Mouse (Mus musculus): ENCODE results near the gene Plxnc1. TPM values are rescaled to one million over a fixed set of nuclear protein-coding genes. Genes with fewer than 3 reads are reported as not detected.
A peak's percentile ranks its signal among the peaks of the same experiment; 100 is the strongest.

Plxnc1 gene
- total and polyA plus RNA-seq, 3 experiments: 27.6 to 34.4 (median 33.0) TPM

DNA sequence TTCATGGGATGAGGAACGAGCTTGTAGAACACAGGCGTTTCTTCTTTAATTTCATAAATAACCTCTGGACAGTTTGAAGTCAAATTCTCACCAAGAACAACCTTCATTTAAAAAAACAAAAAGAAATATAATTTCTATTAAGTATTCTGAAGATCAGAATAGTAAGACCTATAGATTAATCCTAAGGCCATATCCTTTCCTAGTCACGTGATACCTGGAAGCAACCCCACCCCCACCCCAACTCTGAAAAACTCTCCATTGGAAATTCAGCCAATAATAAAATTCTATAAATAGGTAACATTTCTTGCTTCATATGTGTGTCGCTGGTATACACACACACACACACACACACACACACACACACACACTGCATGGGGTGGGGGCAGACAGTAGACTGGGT, 34.1 kb downstream of the Plxnc1 start:
- dilution Hi-C loops (cut with MboI; ENCODE audit: extremely low pct_ligation_motif_present, extremely low pct_unique_long_range_greater_than_20kb, low sequenced_read_pairs) (loop anchor here (25.0 kb wide), 1 partner anchor 98 kb away; no protein-coding TSS in a partner anchor), in situ Hi-C loops (cut with MboI; ENCODE audit: low pct_ligation_motif_present, low pct_unique_long_range_greater_than_20kb, low sequenced_read_pairs) (no loop called here)

DNA sequence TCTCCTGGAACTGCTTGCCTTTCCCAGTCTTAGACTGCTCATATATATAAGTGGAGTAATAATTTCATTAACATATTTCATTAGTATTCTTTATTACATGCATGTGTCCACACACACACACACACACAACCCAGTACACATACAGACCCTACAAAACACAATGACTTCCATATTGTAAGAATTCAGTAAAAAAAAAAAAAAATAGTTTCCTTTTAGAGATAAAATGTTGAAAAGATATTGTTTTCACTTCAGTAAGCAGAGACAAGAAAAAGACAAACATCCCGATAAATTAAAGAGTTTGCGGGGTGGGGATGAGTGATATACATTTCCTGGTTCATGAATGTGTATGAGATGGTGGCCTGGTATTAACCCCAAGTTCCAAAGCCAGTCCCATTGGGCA, 34.8 kb downstream of the Plxnc1 start:
- Histone ChIP-seq H3K79me2 (replicated peaks; ENCODE audit: control insufficient read depth, extremely low read depth, insufficient read depth, poor library complexity, severe bottlenecking) (peaks cover 10% of the 10 kb centered on the region), H3K9me3 (replicated peaks; ENCODE audit: low read length) (no peaks in the 10 kb centered on the region), H3K4me3 (replicated peaks in 1 of 3; ENCODE audit: low read depth in 2 of 3, low read length in 2 of 3, poor library complexity in 1 of 3) (peak overlapping the region in 2 of 3 experiments; percentile 18 to 40), H3K9ac (ENCODE audit: insufficient read depth, low read depth) (peak overlapping the region; percentile 62), H3K4me2 (ENCODE audit: insufficient read depth, low read depth, poor library complexity, severe bottlenecking) (peak overlapping the region; percentile 92), H3K27ac (ENCODE audit: insufficient read depth, low read depth) (peak overlapping the region; percentile 71), H3K27me3 (replicated peaks) (no peaks in the 10 kb centered on the region), H3K36me3 (replicated peaks in 1 of 2; ENCODE audit: control insufficient read depth in 1 of 2, insufficient read depth in 1 of 2, low read length in 1 of 2) (peaks cover 22 to 27% of the 10 kb centered on the region in 2 experiments), H3K4me1 (ENCODE audit: control insufficient read depth in 1 of 2, insufficient read depth in 2 of 2) (peaks cover 16 to 59% of the 10 kb centered on the region in 2 experiments)
- in situ Hi-C loops (cut with MboI; ENCODE audit: low pct_ligation_motif_present, low pct_unique_long_range_greater_than_20kb, low sequenced_read_pairs): no loop called here
- DNase-seq (ENCODE audit: extremely low read depth): no peak
- dilution Hi-C loops (cut with MboI; ENCODE audit: extremely low pct_ligation_motif_present, extremely low pct_unique_long_range_greater_than_20kb, low sequenced_read_pairs): loop anchor here (25.0 kb wide), 1 partner anchor 97 kb away; no protein-coding TSS in a partner anchor
- TF ChIP-seq RAD21 (IDR thresholded peaks at IDR 0.05; ENCODE audit: low read depth, low read length): no peak
- TF ChIP-seq CHD1 (IDR thresholded peaks at IDR 0.05; ENCODE audit: low read depth, low read length): peak; percentile 77; the same call in 1 of the 2 replicates

More for the DNA sequence above, 34.1 kb downstream of the Plxnc1 start:
- Histone ChIP-seq H3K4me2 (ENCODE audit: insufficient read depth, low read depth, poor library complexity, severe bottlenecking) (peak overlapping the region; percentile 92), H3K9ac (ENCODE audit: insufficient read depth, low read depth) (peak overlapping the region; percentile 62), H3K4me3 (replicated peaks in 1 of 3; ENCODE audit: low read depth in 2 of 3, low read length in 2 of 3, poor library complexity in 1 of 3) (peak overlapping the region in 2 of 3 experiments; percentile 18 to 40), H3K4me1 (ENCODE audit: control insufficient read depth in 1 of 2, insufficient read depth in 2 of 2) (peaks cover 22 to 64% of the 10 kb centered on the region in 2 experiments), H3K79me2 (replicated peaks; ENCODE audit: control insufficient read depth, extremely low read depth, insufficient read depth, poor library complexity, severe bottlenecking) (peaks cover 10% of the 10 kb centered on the region), H3K9me3 (replicated peaks; ENCODE audit: low read length) (no peaks in the 10 kb centered on the region), H3K36me3 (replicated peaks in 1 of 2; ENCODE audit: control insufficient read depth in 1 of 2, insufficient read depth in 1 of 2, low read length in 1 of 2) (peaks cover 21 to 24% of the 10 kb centered on the region in 2 experiments), H3K27ac (ENCODE audit: insufficient read depth, low read depth) (peak overlapping the region; percentile 84), H3K27me3 (replicated peaks) (no peaks in the 10 kb centered on the region)
- DNase-seq (ENCODE audit: extremely low read depth): no peak
- TF ChIP-seq CHD2 (IDR thresholded peaks at IDR 0.05; ENCODE audit: low read length) (peak; percentile 60), TBP (conservative IDR thresholded peaks at IDR 0.05; ENCODE audit: low read depth, low read length) (no peak), MAFK (IDR thresholded peaks at IDR 0.05; ENCODE audit: insufficient replicate concordance, low read length) (no peak), NRF1 (IDR thresholded peaks at IDR 0.05; ENCODE audit: low read depth, low read length) (no peak), ZKSCAN1 (IDR thresholded peaks at IDR 0.05; ENCODE audit: borderline replicate concordance, low read depth, low read length) (no peak), IRF4 (IDR thresholded peaks at IDR 0.05; ENCODE audit: low read depth, low read length) (no peak), CHD1 (IDR thresholded peaks at IDR 0.05; ENCODE audit: low read depth, low read length) (no peak), NELFE (IDR thresholded peaks at IDR 0.05; ENCODE audit: low read depth, low read length) (no peak), PAX5 (IDR thresholded peaks at IDR 0.05; ENCODE audit: low read length) (no peak), JUND (conservative IDR thresholded peaks at IDR 0.05; ENCODE audit: low read depth, low read length) (no peak), MEF2A (IDR thresholded peaks at IDR 0.05; ENCODE audit: borderline replicate concordance, low read depth, low read length) (0 out of 2 replicates have a peak, but pooled peaks have one; percentile 32), RCOR1 (conservative IDR thresholded peaks at IDR 0.05; ENCODE audit: low read depth, low read length) (no peak), BHLHE40 (IDR thresholded peaks at IDR 0.05; ENCODE audit: low read depth, low read length) (peak; percentile 89), USF1 (IDR thresholded peaks at IDR 0.05; ENCODE audit: low read depth, low read length) (peak; percentile 77), USF2 (conservative IDR thresholded peaks at IDR 0.05; ENCODE audit: low read depth, low read length) (peak; percentile 73), SIN3A (IDR thresholded peaks at IDR 0.05; ENCODE audit: low read length) (no peak), ZMIZ1 (IDR thresholded peaks at IDR 0.05; ENCODE audit: low read depth, low read length) (no peak), UBTF (IDR thresholded peaks at IDR 0.05; ENCODE audit: low read depth, low read length) (no peak), KAT2A (IDR thresholded peaks at IDR 0.05; ENCODE audit: insufficient replicate concordance, low read length) (no peak), E2F4 (IDR thresholded peaks at IDR 0.05; ENCODE audit: insufficient replicate concordance, low read depth, low read length) (no peak), EP300 (IDR thresholded peaks at IDR 0.05; ENCODE audit: low read length) (no peak), ETS1 (conservative IDR thresholded peaks at IDR 0.05; ENCODE audit: low read depth, low read length) (no peak), RAD21 (IDR thresholded peaks at IDR 0.05; ENCODE audit: low read depth, low read length) (no peak), POLR2AphosphoS2 (IDR thresholded peaks at IDR 0.05; ENCODE audit: low read depth, low read length) (no peak), HCFC1 (IDR thresholded peaks at IDR 0.05; ENCODE audit: low read depth, low read length) (no peak), MXI1 (IDR thresholded peaks at IDR 0.05; ENCODE audit: low read depth, low read length) (no peak), MAX (IDR thresholded peaks at IDR 0.05; ENCODE audit: low read length) (no peak), SMC3 (IDR thresholded peaks at IDR 0.05; ENCODE audit: low read depth, low read length) (no peak), ELF1 (IDR thresholded peaks at IDR 0.05; ENCODE audit: low read depth, low read length) (no peak), MAZ (IDR thresholded peaks at IDR 0.05; ENCODE audit: low read depth, low read length) (no peak), JUN (IDR thresholded peaks at IDR 0.05; ENCODE audit: insufficient read depth, low read depth, low read length) (no peak), ZNF384 (IDR thresholded peaks at IDR 0.05; ENCODE audit: low read depth, low read length) (no peak)

Data from CH12.LX (cell line).